Comparison of ENCODE assay signal across 8 mouse cellular contexts in the genomic region with DNA sequence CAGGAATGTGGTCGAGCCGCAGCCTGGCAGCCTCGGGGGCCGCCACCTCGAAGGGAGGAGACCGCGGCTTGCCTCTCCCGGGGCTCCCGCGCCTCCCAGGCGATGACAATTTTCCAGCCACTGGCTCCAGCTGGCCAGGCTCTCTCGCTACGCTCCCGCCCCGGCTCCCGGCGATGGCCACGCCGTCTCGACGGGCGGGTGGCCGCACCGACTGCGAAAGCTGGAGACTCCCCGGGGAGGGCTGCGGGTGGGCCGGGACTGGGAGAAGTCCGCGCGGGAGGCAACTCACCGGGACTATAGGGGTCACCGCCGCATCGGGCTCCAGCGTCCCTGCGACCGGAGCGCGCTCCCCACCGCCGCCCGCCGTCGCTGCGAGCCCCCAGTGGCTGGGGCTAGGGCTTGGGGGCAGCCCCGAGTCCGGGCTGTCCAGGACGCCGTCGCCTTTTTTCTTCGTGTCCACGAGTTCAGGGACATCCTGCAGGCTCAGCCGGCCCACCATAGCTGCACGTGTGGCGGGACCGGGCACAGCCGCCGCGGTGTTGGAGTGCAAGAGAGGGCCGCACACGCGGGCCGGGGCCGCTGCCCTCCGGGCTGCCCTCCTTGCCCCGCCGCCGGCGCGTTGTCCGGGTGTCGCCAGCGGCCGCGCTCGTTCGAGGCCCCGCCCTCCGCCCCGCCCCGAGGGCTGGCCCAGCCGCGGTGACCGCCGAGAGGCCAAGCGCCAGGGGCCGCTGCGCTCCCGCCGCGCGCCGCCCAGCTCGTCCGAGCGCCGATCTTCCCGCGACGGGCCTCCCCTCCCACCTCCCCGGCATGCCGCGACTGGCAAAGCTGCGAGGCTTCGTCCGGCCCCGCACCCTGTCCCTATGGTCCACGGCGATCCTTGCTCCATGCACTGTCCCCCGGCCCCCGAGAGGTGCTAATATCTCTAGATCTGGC. TPM values are rescaled to one million over a fixed set of nuclear protein-coding genes. Genes with fewer than 3 reads are reported as not detected.
A peak's percentile ranks its signal among the peaks of the same experiment; 100 is the strongest.
DNase-seq lines count a peak whose midpoint lies in the region; ATAC-seq and TF ChIP-seq lines count a peak whose summit lies in the region.

Rflnb (minus strand) TSS at position 644 of the 933 bp plus-strand sequence.

- DNase-seq in heart, adult 9 months (ENCODE audit: low spot score in 2 of 2): peak; percentile 88 to 90
- peak; percentile 88 for DNase-seq in kidney, adult 9 months
- peak; percentile 63 for DNase-seq in naive thymus-derived CD4-positive, alpha-beta T cell, adult 2 months (ENCODE audit: low read depth)
- peak; percentile 86 to 92 for DNase-seq in spleen, postnatal 4 days (ENCODE audit: low spot score in 2 of 2)

- ATAC-seq in embryonic facial prominence, embryonic 15.5 days (ENCODE audit: insufficient number of reproducible peaks, low FRiP score, low TSS enrichment, low read depth): peak; percentile 90
- peak; percentile 85 for ATAC-seq in liver, embryonic 12.5 days

- no peaks in the 10 kb centered on the region for H3K27me3 ChIP-seq in C2C12 (ENCODE audit: control insufficient read depth, insufficient read depth, insufficient read length)
- no peaks in the 10 kb centered on the region for H3K27me3 ChIP-seq in embryonic facial prominence, embryonic 15.5 days
- H3K27me3 ChIP-seq in liver, embryonic 12.5 days (replicated peaks): peaks cover 62% of the 10 kb centered on the region

- H3ac ChIP-seq in C2C12 (ENCODE audit: control insufficient read depth, insufficient read length, low read depth): peak within 1 kb of the TSS; percentile 94

- H3K4me1 ChIP-seq in bone marrow macrophage, adult 2 months (ENCODE audit: control insufficient read depth, insufficient read depth, low read length): no peaks in the 10 kb centered on the region
- peaks cover 37% of the 10 kb centered on the region for H3K4me1 ChIP-seq in embryonic facial prominence, embryonic 15.5 days
- peaks cover 22% of the 10 kb centered on the region for H3K4me1 ChIP-seq in liver, embryonic 12.5 days

- no peaks in the 10 kb centered on the region for H3K9me3 ChIP-seq in embryonic facial prominence, embryonic 15.5 days (replicated peaks)
- H3K9me3 ChIP-seq in liver, embryonic 12.5 days (replicated peaks): no peaks in the 10 kb centered on the region

- no peaks in the 10 kb centered on the region for H3K79me3 ChIP-seq in C2C12 (ENCODE audit: low read depth)

- no peaks in the 10 kb centered on the region for H3K79me2 ChIP-seq in C2C12 (ENCODE audit: control insufficient read depth, insufficient read depth)

- H3K36me3 ChIP-seq in C2C12 (ENCODE audit: control insufficient read depth, insufficient read depth): no peaks in the 10 kb centered on the region
- H3K36me3 ChIP-seq in embryonic facial prominence, embryonic 15.5 days: peaks cover 17% of the 10 kb centered on the region
- H3K36me3 ChIP-seq in liver, embryonic 12.5 days: no peaks in the 10 kb centered on the region

- under 1% methylated on average over 110 of the region's 112 CpGs for WGBS in embryonic facial prominence, embryonic 15.5 days
- WGBS in liver, embryonic 12.5 days (ENCODE audit: insufficient replicate concordance): under 1% methylated on average over 84 of the region's 112 CpGs

- H3K4me2 ChIP-seq in embryonic facial prominence, embryonic 15.5 days (replicated peaks): peak within 1 kb of the TSS; percentile 82
- H3K4me2 ChIP-seq in liver, embryonic 12.5 days: peak within 1 kb of the TSS; percentile 98

- peak within 1 kb of the TSS; percentile 75 for H3K9ac ChIP-seq in embryonic facial prominence, embryonic 15.5 days
- H3K9ac ChIP-seq in liver, embryonic 12.5 days: peak within 1 kb of the TSS; percentile 70

- no peak within 1 kb of the TSS for H3K27ac ChIP-seq in bone marrow macrophage, adult 2 months (ENCODE audit: insufficient read depth, low read depth, low read length)
- peak within 1 kb of the TSS; percentile 90 for H3K27ac ChIP-seq in embryonic facial prominence, embryonic 15.5 days (replicated peaks)
- H3K27ac ChIP-seq in liver, embryonic 12.5 days: no peak within 1 kb of the TSS

- H3K4me3 ChIP-seq in C2C12 (ENCODE audit: insufficient read depth, poor library complexity, severe bottlenecking): peak within 1 kb of the TSS; percentile 51
- peak within 1 kb of the TSS; percentile 67 for H3K4me3 ChIP-seq in bone marrow macrophage, adult 2 months (ENCODE audit: insufficient read depth, low read length)
- H3K4me3 ChIP-seq in embryonic facial prominence, embryonic 15.5 days (replicated peaks): peak within 1 kb of the TSS; percentile 79
- peak within 1 kb of the TSS; percentile 67 for H3K4me3 ChIP-seq in liver, embryonic 12.5 days

- TF ChIP-seq CTCF in C2C12 (IDR thresholded peaks at IDR 0.05; ENCODE audit: control insufficient read depth, insufficient read depth, insufficient read length): peak; percentile 89
- TF ChIP-seq CTCF in bone marrow macrophage, adult 2 months (IDR thresholded peaks at IDR 0.05; ENCODE audit: low read depth, low read length): no peak

- no peak for TF ChIP-seq POLR2A in bone marrow macrophage, adult 2 months (IDR thresholded peaks at IDR 0.05; ENCODE audit: borderline replicate concordance, low read depth, low read length)

TF ChIP-seq in C2C12, 6 proteins besides CTCF, POLR2A, EP300 and RAD21:
- TF ChIP-seq USF1 (IDR thresholded peaks at IDR 0.05; ENCODE audit: low read depth) (no peak), MAX (IDR thresholded peaks at IDR 0.05) (peak; percentile 59)

RNA-seq across cellular contexts. Expression of gene Rflnb, which starts in this region (rescaled TPM):
- 8.0 TPM for polyA plus RNA-seq in C2C12 (2012; fragmentation: generic; extraction: Trizol)
- polyA plus RNA-seq in bone marrow macrophage, adult 2 months (2012; ENCODE audit: insufficient read depth, insufficient read length, missing spikeins): not detected in 2 replicates
- 55.6 and 56.7 TPM in 2 replicates for polyA plus RNA-seq in embryonic facial prominence, embryonic 15.5 days (2015; fragmentation: Nextera tagmentation; extraction: Ambion mirVana)
- 4.5 and 4.8 TPM in 2 replicates for polyA plus RNA-seq in liver, embryonic 12.5 days (2016; fragmentation: Nextera tagmentation; extraction: Ambion mirVana)
